Mouse (Mus musculus): ENCODE data around the gene Nova2. TPM values are rescaled to one million over a fixed set of nuclear protein-coding genes. Genes with fewer than 3 reads are reported as not detected.

The Nova2 gene
- polyA plus RNA-seq, 2 experiments from 2014 or later: not detected

DNA sequence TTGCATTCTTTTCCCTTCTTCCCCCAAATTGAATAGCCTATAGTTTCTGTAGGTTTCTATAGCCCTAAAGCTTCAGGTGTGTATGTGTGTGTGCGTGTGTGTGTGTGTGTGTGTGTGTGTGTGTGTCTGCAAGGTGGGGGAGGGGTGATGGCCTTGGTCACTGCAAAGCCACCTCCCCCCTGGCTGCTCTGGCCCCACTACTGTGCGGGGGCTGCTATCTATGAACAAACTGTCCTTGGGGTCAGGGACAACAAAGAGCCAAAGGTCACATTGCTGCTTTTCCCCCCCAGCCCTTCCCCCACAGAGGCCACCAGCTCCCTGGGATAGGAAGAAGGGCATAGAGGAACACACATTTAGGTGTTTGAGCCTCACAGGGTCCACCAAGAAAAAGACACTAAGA is 87.2 kb downstream of the Nova2 start:
- no peak for ATAC-seq

DNA sequence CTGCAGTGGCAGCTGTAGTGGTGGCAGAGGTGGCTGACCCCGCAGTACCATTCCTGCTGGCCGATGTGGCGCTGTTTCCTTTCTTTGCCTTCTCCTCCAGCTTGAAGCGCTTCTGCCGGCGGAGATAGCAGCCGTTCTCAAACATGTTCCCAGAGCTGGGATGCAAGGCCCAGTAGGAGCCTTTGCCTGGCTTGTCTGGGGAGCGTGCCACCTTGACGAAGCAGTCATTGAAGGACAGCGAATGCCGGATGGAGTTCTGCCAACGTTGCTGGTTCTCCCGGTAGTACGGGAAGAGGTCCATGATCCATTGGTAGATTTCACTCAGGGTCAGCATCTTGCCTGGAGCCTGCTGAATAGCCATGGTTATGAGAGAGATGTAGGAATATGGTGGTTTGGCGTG is 88.8 kb downstream of the Nova2 start:
- ATAC-seq: no peak

Other genes starting within 250 kb of the Nova2 start
- gene Psg20, start 239.7 kb upstream of the Nova2 start, polyA plus RNA-seq (2017; shearing (Covaris generic)): not detected
- gene Psg22, start 207.8 kb upstream of the Nova2 start, polyA plus RNA-seq (2017; shearing (Covaris generic)): not detected
- gene Psg19, start 127.4 kb upstream of the Nova2 start, polyA plus RNA-seq (2017; shearing (Covaris generic)): not detected
- gene Psg17, start 104.3 kb upstream of the Nova2 start, polyA plus RNA-seq (2017; shearing (Covaris generic)): not detected
- gene Mill2, start 85.9 kb upstream of the Nova2 start, polyA plus RNA-seq (2017; shearing (Covaris generic)): under 1 TPM in 1 of 2 experiments, not detected in 1; 0.22 TPM
- gene Pglyrp1, start 54.6 kb upstream of the Nova2 start, polyA plus RNA-seq (2017; shearing (Covaris generic)): 100 to 1,000 TPM; 246 to 259 TPM
- gene Ccdc61, start 15.5 kb upstream of the Nova2 start, polyA plus RNA-seq (2017; shearing (Covaris generic)): 1 to 10 TPM; 7.6 to 8.9 TPM
- gene Nanos2, start 61.5 kb downstream of the Nova2 start, polyA plus RNA-seq (2017; shearing (Covaris generic)): not detected
- gene Mypop, start 65.4 kb downstream of the Nova2 start, polyA plus RNA-seq (2017; shearing (Covaris generic)): 1 to 10 TPM; 1.7 to 3.0 TPM
- 1 to 10 TPM; 2.0 to 2.4 TPM for gene Irf2bp1, start 78.2 kb downstream of the Nova2 start, polyA plus RNA-seq (2017; shearing (Covaris generic))
- gene Foxa3, start 97.7 kb downstream of the Nova2 start, polyA plus RNA-seq (2017; shearing (Covaris generic)): not detected
- 1 to 10 TPM; 5.0 to 6.4 TPM for gene Sympk, start 98.5 kb downstream of the Nova2 start, polyA plus RNA-seq (2017; shearing (Covaris generic))
- gene Rsph6a, start 128.8 kb downstream of the Nova2 start, polyA plus RNA-seq (2017; shearing (Covaris generic)): not detected
- gene Dmwd, start 150.3 kb downstream of the Nova2 start, polyA plus RNA-seq (2017; shearing (Covaris generic)): not detected
- under 1 TPM in 1 of 2 experiments, not detected in 1; 0.44 TPM for gene Dmpk, start 158.0 kb downstream of the Nova2 start, polyA plus RNA-seq (2017; shearing (Covaris generic))
- gene Six5, start 168.7 kb downstream of the Nova2 start, polyA plus RNA-seq (2017; shearing (Covaris generic)): under 1 TPM; 0.46 to 0.83 TPM
- gene Gm4969, start 192.5 kb downstream of the Nova2 start, polyA plus RNA-seq (2017; shearing (Covaris generic)): not detected
- gene Fbxo46, start 194.0 kb downstream of the Nova2 start, polyA plus RNA-seq (2017; shearing (Covaris generic)): 10 to 100 TPM; 23.1 to 29.0 TPM
- gene Qpctl, start 223.4 kb downstream of the Nova2 start, polyA plus RNA-seq (2017; shearing (Covaris generic)): 10 to 100 TPM in 1 of 2 experiments, 1 to 10 TPM in 1; 9.1 to 17.8 TPM
- 10 to 100 TPM; 63.0 to 77.3 TPM for gene Snrpd2, start 223.8 kb downstream of the Nova2 start, polyA plus RNA-seq (2017; shearing (Covaris generic))
- gene Gipr, start 240.2 kb downstream of the Nova2 start, polyA plus RNA-seq (2017; shearing (Covaris generic)): not detected

Data from CD4-positive, CD25-positive, alpha-beta regulatory T cell, adult 4 months (primary cell).